Mouse (Mus musculus) neural tube, embryonic 11.5 days (tissue): ENCODE data around the gene Ankrd27. TPM values are rescaled to one million over a fixed set of nuclear protein-coding genes. Genes with fewer than 3 reads are reported as not detected.

ENCODE experiments used
- ATAC-seq: fragments of 200-750 bp; cut with Nextera tagmentation; 2 replicates; pipeline ENCODE4 v1.8.0; 2017; ENCODE audit warnings: moderate number of reproducible peaks, mild to moderate bottlenecking, moderate TSS enrichment, moderate library complexity; ENCODE audit not compliant: insufficient read depth, low FRiP score, low TSS enrichment
- DNase-seq: peaks from one replicate; pipeline ENCODE4 v3.0.0-alpha.2; 2015; ENCODE audit warnings: low spot score
- H3K27ac ChIP-seq: fragments of 300-500 bp; sonication (generic); 2 replicates; pipeline ENCODE4 v1.5.1; 2014; ENCODE audit warnings: low read depth, mild to moderate bottlenecking, low read length
- H3K27me3 ChIP-seq: fragments of 300-500 bp; sonication (generic); 2 replicates; pipeline ENCODE4 v1.6.1; 2014; ENCODE audit warnings: mild to moderate bottlenecking, low read length, mixed read lengths; ENCODE audit not compliant: control insufficient read depth, insufficient read depth
- H3K36me3 ChIP-seq: fragments of 300-500 bp; sonication (generic); 2 replicates; pipeline ENCODE4 v1.6.1; 2014; ENCODE audit warnings: mild to moderate bottlenecking, low read length, moderate library complexity, mixed read lengths; ENCODE audit not compliant: control insufficient read depth, insufficient read depth
- H3K4me1 ChIP-seq: fragments of 300-500 bp; sonication (generic); 2 replicates; pipeline ENCODE4 v1.6.1; 2014; ENCODE audit warnings: low read length, mixed read lengths; ENCODE audit not compliant: control insufficient read depth, insufficient read depth
- H3K4me2 ChIP-seq: fragments of 300-500 bp; sonication (generic); 2 replicates; pipeline ENCODE4 v1.6.1; 2014; ENCODE audit warnings: low read depth, mild to moderate bottlenecking, moderate library complexity
- H3K4me3 ChIP-seq: fragments of 300-500 bp; sonication (generic); 2 replicates; pipeline ENCODE4 v1.5.1; 2014; ENCODE audit warnings: low read depth, low read length
- H3K9ac ChIP-seq: fragments of 300-500 bp; sonication (generic); 2 replicates; pipeline ENCODE4 v1.6.1; 2014; ENCODE audit warnings: mild to moderate bottlenecking, low read length
- H3K9me3 ChIP-seq: fragments of 300-500 bp; sonication (generic); 2 replicates; pipeline ENCODE4 v1.6.1; 2016; ENCODE audit warnings: low read length; ENCODE audit not compliant: control insufficient read depth
- WGBS: fragments of 180-500 bp; shearing (Covaris S2); extraction: QIAGEN DNeasy Blood & Tissue Kit; methylation state at CpG from one replicate; pipeline ENCODE4 v1.1.7; 2014; 5-methylcytosine and 5-hydroxymethylcytosine counted together
- polyA plus RNA-seq: library from polyadenylated mRNA; unstranded; fragments of >200 nt; fragmentation: Nextera tagmentation; extraction: Ambion mirVana; gene quantifications from 2 replicates; pipeline ENCODE4 v1.2.1, GENCODE M21; 2014

Gene Ankrd27
- polyA plus RNA-seq, 1 experiment from 2014 or later, result 28.2 TPM

DNA sequence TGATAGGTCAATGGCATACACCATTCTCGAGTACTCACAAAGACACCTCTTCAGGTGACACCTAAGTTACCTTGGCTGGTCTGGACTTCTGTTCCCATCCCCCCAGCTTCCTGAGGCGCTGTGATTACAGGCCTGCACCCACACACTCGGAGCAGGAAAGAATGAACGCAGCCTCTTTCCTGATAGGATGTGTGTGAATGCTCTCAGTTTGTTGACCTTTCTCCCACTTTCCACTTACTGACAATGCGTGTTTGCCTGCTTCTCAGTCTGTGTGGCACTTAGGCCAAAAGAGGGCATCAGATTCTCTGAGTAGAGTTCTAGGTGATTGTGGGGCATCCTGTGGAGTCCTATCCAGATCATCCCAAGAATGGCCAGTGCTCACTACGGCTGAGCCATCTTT lies 54.0 kb downstream of the Ankrd27 start:
- no peak overlapping the region for H3K4me3 ChIP-seq
- H3K9me3 ChIP-seq, result no peaks in the 10 kb centered on the region
- WGBS, result 86% methylated on average over 6 of the region's 6 CpGs
- peaks cover 15% of the 10 kb centered on the region for H3K36me3 ChIP-seq
- H3K4me1 ChIP-seq, result no peaks in the 10 kb centered on the region
- H3K27ac ChIP-seq, result no peak overlapping the region
- ATAC-seq, result no peak
- no peak for DNase-seq
- no peak overlapping the region for H3K4me2 ChIP-seq
- H3K9ac ChIP-seq, result no peak overlapping the region
- H3K27me3 ChIP-seq, result no peaks in the 10 kb centered on the region

DNA sequence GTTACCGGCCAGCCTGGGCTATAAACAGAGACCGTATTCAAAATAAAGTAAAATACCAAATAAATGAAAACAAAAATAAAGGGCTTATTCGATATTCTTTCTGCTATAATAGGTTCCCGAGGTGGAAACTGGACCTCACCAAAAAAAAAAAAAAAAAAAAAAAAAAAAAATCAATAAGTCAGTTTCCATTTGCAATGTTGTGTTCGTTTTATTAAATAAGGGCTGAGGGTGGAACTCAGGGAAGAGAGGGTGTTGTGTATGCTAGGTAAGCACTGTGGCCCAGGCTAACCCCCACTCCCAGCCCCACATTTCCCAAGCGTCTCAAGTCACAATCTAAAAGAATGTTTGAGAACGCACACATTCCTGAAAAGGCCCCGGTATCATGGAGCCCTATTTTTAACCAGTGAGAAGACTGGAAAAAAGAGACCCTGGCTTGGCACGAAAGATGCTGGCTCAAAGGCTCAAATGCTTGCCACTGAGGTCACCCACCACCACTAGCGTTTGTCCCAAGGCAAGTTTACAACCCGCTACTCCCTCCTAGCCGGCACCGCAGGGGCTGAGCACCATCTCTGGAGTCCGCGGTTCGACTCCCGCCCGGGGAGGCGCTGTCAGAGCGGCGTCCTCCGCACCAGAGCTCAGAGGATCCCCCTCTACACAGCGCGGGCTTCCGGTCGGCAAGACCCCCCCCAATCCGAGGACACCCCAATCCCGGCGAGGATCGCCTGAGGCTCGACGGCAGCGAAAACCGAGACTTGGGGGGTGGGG lies 60.5 kb downstream of the Ankrd27 start:
- H3K9ac ChIP-seq, result peak overlapping the region; percentile 86
- H3K27me3 ChIP-seq, result no peaks in the 10 kb centered on the region
- peaks cover 7% of the 10 kb centered on the region for H3K36me3 ChIP-seq
- H3K9me3 ChIP-seq, result no peaks in the 10 kb centered on the region
- peaks cover 2% of the 10 kb centered on the region; the same call in 1 of the 2 replicates for H3K4me1 ChIP-seq
- 10% methylated on average over 34 of the region's 34 CpGs for WGBS
- H3K27ac ChIP-seq, result peak overlapping the region; percentile 45; the same call in 1 of the 2 replicates
- peak overlapping the region; percentile 91 for H3K4me3 ChIP-seq
- ATAC-seq (peak; percentile 56), DNase-seq (peak; percentile 35)
- peak overlapping the region; percentile 67 for H3K4me2 ChIP-seq

DNA sequence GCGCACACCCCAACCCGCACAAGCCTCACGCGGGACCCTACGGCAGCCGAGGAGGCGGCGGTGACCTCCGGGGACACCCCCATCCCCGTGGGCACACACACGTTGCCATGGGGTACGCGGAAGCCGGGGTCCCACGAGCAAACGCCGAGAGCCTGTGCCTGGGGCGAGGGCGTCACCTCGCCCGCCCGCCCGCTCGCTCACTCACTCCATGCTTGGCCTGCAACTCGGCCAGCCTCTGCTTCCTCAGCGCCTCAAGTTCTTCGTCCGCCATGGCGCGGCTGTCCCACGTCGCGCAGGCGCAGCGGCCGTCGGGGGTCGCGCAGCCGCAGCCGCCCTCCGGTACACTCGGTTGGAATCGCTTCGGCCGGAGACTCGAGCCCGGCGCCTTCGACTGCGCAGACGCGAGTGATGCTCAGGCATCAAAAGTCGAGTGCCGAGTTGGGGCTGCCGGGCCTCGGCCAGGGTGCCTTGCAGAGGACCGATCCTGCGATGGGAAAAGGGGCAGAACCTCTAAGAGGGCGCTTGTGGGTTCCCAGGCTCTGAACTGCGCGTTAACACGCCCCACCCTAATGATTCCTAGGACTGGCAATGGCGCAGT lies 61.2 kb downstream of the Ankrd27 start, which contains the start of gene Pdcd5:
Pdcd5 (minus strand) TSS at position 421 of the 598 bp plus-strand sequence.
- peak within 1 kb of the TSS; percentile 67 for H3K4me2 ChIP-seq
- ATAC-seq (peak; percentile 87), DNase-seq (peak; percentile 98)
- H3K9ac ChIP-seq, result peak within 1 kb of the TSS; percentile 86
- H3K27ac ChIP-seq, result peak within 1 kb of the TSS; percentile 45; the same call in 1 of the 2 replicates
- peaks cover 4% of the 10 kb centered on the region; the same call in 1 of the 2 replicates for H3K36me3 ChIP-seq
- H3K27me3 ChIP-seq, result no peaks in the 10 kb centered on the region
- peak within 1 kb of the TSS; percentile 91 for H3K4me3 ChIP-seq
- WGBS, result under 1% methylated on average over 56 of the region's 64 CpGs
- no peaks in the 10 kb centered on the region for H3K9me3 ChIP-seq
- H3K4me1 ChIP-seq, result peaks cover 2% of the 10 kb centered on the region; the same call in 1 of the 2 replicates

DNA sequence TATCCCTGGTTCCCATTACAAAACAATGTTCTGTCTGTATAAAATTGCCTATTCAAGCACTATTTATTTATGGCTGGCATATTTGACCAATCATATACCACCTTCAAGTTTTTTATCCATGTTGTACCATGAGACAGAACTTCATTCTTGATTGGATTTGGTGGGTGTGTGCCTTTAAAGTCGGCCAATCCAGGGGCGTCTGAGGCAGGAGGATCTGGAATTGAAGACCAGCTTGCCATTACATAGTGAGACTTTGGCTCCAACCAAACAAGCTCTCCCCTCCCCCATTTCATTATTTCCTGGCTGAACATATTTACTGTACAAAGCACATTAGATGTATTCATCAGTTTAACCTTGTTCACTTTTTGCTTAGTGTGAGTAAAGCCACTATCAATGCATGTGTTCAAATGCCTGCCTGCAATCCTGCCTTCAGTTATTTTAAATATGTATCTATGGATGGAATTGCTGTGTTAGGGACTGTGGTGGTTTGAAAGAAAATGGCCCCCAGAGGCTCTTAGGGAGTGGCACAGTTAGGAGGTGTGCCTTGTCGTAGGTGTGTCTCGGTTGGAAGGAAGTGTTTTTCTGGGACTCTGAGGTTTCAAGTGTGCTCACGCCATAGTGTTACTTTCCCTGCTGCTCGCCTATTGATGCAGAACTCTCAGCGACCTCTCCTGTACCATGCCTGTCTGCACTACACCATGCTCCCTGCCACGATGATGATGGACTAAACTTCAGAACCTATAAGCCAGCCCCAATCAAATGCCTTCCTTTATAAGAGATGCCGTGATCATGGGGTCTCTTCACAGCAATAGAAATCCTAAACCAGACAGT lies 62.4 kb downstream of the Ankrd27 start:
- Histone ChIP-seq H3K27me3 (no peaks in the 10 kb centered on the region), H3K27ac (no peak overlapping the region)
- WGBS, result 72% methylated on average over 9 of the region's 9 CpGs

DNA sequence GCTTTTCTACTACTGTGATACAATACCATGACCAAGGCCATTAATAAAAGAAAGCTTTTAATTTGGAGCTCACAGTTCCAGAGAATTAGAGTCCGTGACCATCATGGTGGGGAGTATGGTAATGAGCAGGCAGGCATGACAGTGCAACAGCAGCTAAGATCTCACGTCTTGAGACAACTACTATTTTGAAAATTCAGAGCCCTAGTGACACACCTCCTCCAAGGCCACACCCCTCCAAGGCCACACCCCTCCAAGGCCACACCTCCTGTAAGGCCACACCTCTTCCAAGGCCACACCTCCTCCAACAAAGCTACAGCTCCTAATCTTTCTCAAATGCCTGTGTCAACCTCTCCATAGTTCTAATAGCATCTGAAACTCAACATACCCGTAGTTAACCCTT lies 63.0 kb downstream of the Ankrd27 start:
- Histone ChIP-seq H3K9ac (no peak overlapping the region), H3K9me3 (no peaks in the 10 kb centered on the region), H3K36me3 (no peaks in the 10 kb centered on the region), H3K4me2 (no peak overlapping the region), H3K27me3 (no peaks in the 10 kb centered on the region), H3K27ac (no peak overlapping the region), H3K4me1 (peaks cover 2% of the 10 kb centered on the region; the same call in 1 of the 2 replicates), H3K4me3 (no peak overlapping the region)
- DNase-seq (no peak), ATAC-seq (no peak)
- WGBS, result 47% methylated on average over 3 of the region's 3 CpGs

More for the DNA sequence above, 62.4 kb downstream of the Ankrd27 start:
- DNase-seq, result no peak
- H3K9ac ChIP-seq, result no peak overlapping the region
- no peaks in the 10 kb centered on the region for H3K9me3 ChIP-seq
- H3K4me1 ChIP-seq, result peaks cover 2% of the 10 kb centered on the region; the same call in 1 of the 2 replicates
- H3K4me2 ChIP-seq, result no peak overlapping the region
- no peak overlapping the region for H3K4me3 ChIP-seq
- no peak for ATAC-seq
- H3K36me3 ChIP-seq, result no peaks in the 10 kb centered on the region; the same call in 1 of the 2 replicates

DNA sequence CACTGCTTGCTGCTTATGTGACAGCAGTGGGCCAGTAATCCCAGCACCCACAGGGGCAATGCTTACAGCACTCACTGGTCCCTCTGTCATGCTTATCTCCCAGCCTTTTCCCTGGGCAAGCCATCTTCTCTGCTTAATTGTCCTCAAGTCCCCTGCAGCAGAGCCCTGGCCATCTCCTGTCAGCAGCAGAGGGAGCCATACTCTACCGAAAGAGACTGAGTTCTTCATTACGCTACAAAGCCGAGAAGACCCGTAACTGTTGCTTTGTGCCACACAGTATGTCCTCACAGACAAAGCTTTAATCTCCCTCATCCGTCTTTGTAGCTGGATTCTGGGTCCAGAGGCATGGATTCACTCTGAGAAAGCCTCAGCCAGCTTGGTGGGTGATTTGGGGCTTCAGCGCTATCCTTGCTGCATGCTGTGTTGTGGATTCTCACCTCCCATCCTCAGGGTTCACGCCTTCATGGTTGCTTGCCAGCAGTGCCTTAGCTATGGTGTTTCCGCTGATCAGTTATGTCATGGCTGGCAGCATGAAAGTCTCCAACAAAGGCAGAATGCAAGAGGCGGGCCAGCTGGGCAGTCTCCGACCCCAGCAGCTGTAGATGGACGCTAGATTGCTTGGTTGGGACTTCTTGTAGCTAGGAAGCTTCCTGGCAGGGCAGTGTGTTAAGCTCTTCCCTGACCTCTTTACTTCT lies 64.8 kb downstream of the Ankrd27 start:
- DNase-seq (no peak), ATAC-seq (no peak)
- H3K9me3 ChIP-seq, result no peaks in the 10 kb centered on the region
- H3K36me3 ChIP-seq, result no peaks in the 10 kb centered on the region
- H3K4me3 ChIP-seq, result no peak overlapping the region
- no peak overlapping the region for H3K9ac ChIP-seq
- H3K4me1 ChIP-seq, result peaks cover 2% of the 10 kb centered on the region; the same call in 1 of the 2 replicates
- no peak overlapping the region for H3K27ac ChIP-seq
- WGBS, result 82% methylated on average over 11 of the region's 11 CpGs
- H3K27me3 ChIP-seq, result no peaks in the 10 kb centered on the region
- no peak overlapping the region for H3K4me2 ChIP-seq

DNA sequence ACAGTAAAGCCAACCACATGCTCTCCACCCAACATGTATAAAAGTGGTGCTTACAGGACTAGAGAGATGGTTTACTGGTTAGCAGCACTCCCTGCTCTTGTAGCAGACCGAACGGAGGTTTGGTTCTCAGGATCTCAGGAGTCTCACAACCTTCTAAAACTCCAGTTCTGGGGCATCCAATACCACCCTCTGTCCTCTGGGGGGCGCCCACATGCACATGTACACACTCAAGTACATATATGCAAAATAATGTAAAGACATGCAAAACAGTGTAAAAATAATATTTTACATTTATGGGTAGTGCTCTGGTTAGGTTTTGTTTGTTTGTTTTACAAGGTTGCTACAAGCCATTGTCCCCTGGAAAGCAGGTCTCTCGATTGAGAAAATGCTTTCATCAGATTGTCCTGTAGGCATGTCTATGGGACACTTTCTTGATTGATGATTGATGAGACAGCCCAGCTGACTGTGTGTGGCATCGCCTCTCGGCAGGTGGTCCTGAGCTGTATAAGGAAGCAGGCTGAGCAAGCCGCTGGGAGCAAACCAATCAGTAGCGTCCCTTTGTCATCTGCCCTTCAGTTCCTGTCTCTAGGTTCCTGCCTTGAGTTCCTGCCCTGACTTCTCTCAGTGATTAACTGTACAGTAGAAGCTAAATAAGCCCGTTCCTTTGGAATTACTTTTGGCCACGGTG lies 65.7 kb downstream of the Ankrd27 start:
- ATAC-seq, result no peak
- no peaks in the 10 kb centered on the region; the same call in 1 of the 2 replicates for H3K4me1 ChIP-seq
- H3K27ac ChIP-seq, result no peak overlapping the region
- H3K36me3 ChIP-seq, result no peaks in the 10 kb centered on the region
- H3K4me3 ChIP-seq, result no peak overlapping the region
- no peak overlapping the region for H3K4me2 ChIP-seq
- no peaks in the 10 kb centered on the region for H3K9me3 ChIP-seq
- no peak for DNase-seq
- H3K9ac ChIP-seq, result no peak overlapping the region
- no peaks in the 10 kb centered on the region for H3K27me3 ChIP-seq
- 87% methylated on average over 10 of the region's 10 CpGs for WGBS
